Mouse (Mus musculus) olfactory bulb, adult 2 months (tissue): Measurements from ENCODE around the gene Slc44a5. TPM values are rescaled to one million over a fixed set of nuclear protein-coding genes. Genes with fewer than 3 reads are reported as not detected.

Experiments used
- H3K27ac ChIP-seq: fragments of 200-500 bp; 2 replicates; pipeline ENCODE4 v1.5.1; 2012; ENCODE audit warnings: low read depth, low read length; ENCODE audit not compliant: insufficient read depth
- H3K4me1 ChIP-seq: fragments of 200-500 bp; 2 replicates; pipeline ENCODE4 v1.6.1; 2012; ENCODE audit warnings: low read length; ENCODE audit not compliant: control insufficient read depth, insufficient read depth
- H3K4me3 ChIP-seq: fragments of 200-500 bp; 2 replicates; pipeline ENCODE4 v1.5.1; 2012; ENCODE audit warnings: mild to moderate bottlenecking, low read depth, low read length, moderate library complexity; ENCODE audit not compliant: insufficient read depth
- CTCF ChIP-seq: fragments of 200-500 bp; IDR thresholded peaks from 2 replicates; pipeline ENCODE4 v1.5.1; 2012; ENCODE audit warnings: low read depth, mild to moderate bottlenecking, low read length, moderate library complexity; ENCODE audit not compliant: insufficient read depth
- POLR2A ChIP-seq: fragments of 200-500 bp; IDR thresholded peaks from 2 replicates; pipeline ENCODE4 v1.6.1; 2012; ENCODE audit warnings: mild to moderate bottlenecking, low read depth, low read length, moderate library complexity; ENCODE audit not compliant: insufficient read depth
- WGBS: fragments of 180-500 bp; shearing (Covaris S2); methylation state at CpG from one replicate; pipeline ENCODE4 v1.1.7; 2018; 5-methylcytosine and 5-hydroxymethylcytosine counted together
- polyA plus RNA-seq: library from polyadenylated mRNA; stranded (reverse); fragments of >200 nt; gene quantifications from 2 replicates; pipeline ENCODE4 v1.2.4, GENCODE M21; 2012; ENCODE audit warnings: low replicate concordance; ENCODE audit not compliant: missing spikeins, insufficient read depth, insufficient read length

Gene Slc44a5
- polyA plus RNA-seq, 1 experiment: not detected

- Histone ChIP-seq H3K4me3 (no peak overlapping the region), H3K27ac (no peak overlapping the region), H3K4me1 (no peaks in the 10 kb centered on the region)
- 66% methylated on average over 14 of the region's 14 CpGs for WGBS
- TF ChIP-seq POLR2A (no peak), CTCF (no peak)
Observed at GRCm38 (mm10) chr3:154192328-154193030, 219.2 kb downstream of the Slc44a5 start.

- H3K4me3 ChIP-seq: no peak overlapping the region
- TF ChIP-seq CTCF (no peak), POLR2A (no peak)
- no peak overlapping the region for H3K27ac ChIP-seq
- no peaks in the 10 kb centered on the region for H3K4me1 ChIP-seq
- WGBS: 81% methylated on average over 10 of the region's 10 CpGs
Observed at GRCm38 (mm10) chr3:154193189-154193840, 220.1 kb downstream of the Slc44a5 start.

- 65% methylated on average over 8 of the region's 8 CpGs for WGBS
- no peak for TF ChIP-seq CTCF
- no peak for TF ChIP-seq POLR2A
- Histone ChIP-seq H3K4me1 (no peaks in the 10 kb centered on the region), H3K4me3 (no peak overlapping the region), H3K27ac (no peak overlapping the region)
Observed at GRCm38 (mm10) chr3:154200422-154200828, 227.2 kb downstream of the Slc44a5 start.

GRCm38 (mm10) chr3:154201796-154202195 is 228.6 kb downstream of the Slc44a5 start:
- WGBS: 88% methylated on average over 12 of the region's 12 CpGs
- Histone ChIP-seq H3K4me3 (no peak overlapping the region), H3K4me1 (no peaks in the 10 kb centered on the region), H3K27ac (no peak overlapping the region)
- TF ChIP-seq CTCF (no peak), POLR2A (no peak)

- no peak for TF ChIP-seq CTCF
- no peak for TF ChIP-seq POLR2A
- Histone ChIP-seq H3K27ac (no peak overlapping the region), H3K4me1 (no peaks in the 10 kb centered on the region), H3K4me3 (no peak overlapping the region)
- WGBS: 89% methylated on average over 13 of the region's 13 CpGs
Observed at GRCm38 (mm10) chr3:154202383-154202782, 229.1 kb downstream of the Slc44a5 start.

GRCm38 (mm10) chr3:154208479-154208878 is 235.2 kb downstream of the Slc44a5 start:
- TF ChIP-seq CTCF (no peak), POLR2A (no peak)
- H3K4me3 ChIP-seq: no peak overlapping the region
- WGBS: 95% methylated on average over 2 of the region's 2 CpGs
- H3K27ac ChIP-seq: no peak overlapping the region
- no peaks in the 10 kb centered on the region for H3K4me1 ChIP-seq

- TF ChIP-seq POLR2A (no peak), CTCF (no peak)
- H3K4me1 ChIP-seq: no peaks in the 10 kb centered on the region
- H3K27ac ChIP-seq: no peak overlapping the region
- H3K4me3 ChIP-seq: no peak overlapping the region
- 71% methylated on average over 4 of the region's 4 CpGs for WGBS
Observed at GRCm38 (mm10) chr3:154209201-154209754, 236.0 kb downstream of the Slc44a5 start.

- no peaks in the 10 kb centered on the region for H3K4me1 ChIP-seq
- TF ChIP-seq POLR2A: no peak
- no peak for TF ChIP-seq CTCF
- H3K27ac ChIP-seq: no peak overlapping the region
- H3K4me3 ChIP-seq: no peak overlapping the region
- WGBS: 63% methylated on average over 4 of the region's 4 CpGs
Observed at GRCm38 (mm10) chr3:154209776-154210430, 236.7 kb downstream of the Slc44a5 start.

GRCm38 (mm10) chr3:154210431-154211055 is 237.3 kb downstream of the Slc44a5 start:
- H3K27ac ChIP-seq: no peak overlapping the region
- H3K4me1 ChIP-seq: no peaks in the 10 kb centered on the region
- TF ChIP-seq POLR2A (no peak), CTCF (no peak)
- 73% methylated on average over 10 of the region's 10 CpGs for whole genome bisulfite sequencing
- no peak overlapping the region for H3K4me3 ChIP-seq
